Mouse (Mus musculus): ENCODE results near the gene Papss1. TPM values are rescaled to one million over a fixed set of nuclear protein-coding genes. Genes with fewer than 3 reads are reported as not detected.

Papss1 gene
- total and polyA plus RNA-seq, 2 experiments from 2014 or later, result 107 to 133 TPM

- no peak for ATAC-seq (ENCODE audit: low FRiP score)
Observed at GRCm38 (mm10) chr3:131662589-131663148, 98.1 kb downstream of the Papss1 start.

DNA sequence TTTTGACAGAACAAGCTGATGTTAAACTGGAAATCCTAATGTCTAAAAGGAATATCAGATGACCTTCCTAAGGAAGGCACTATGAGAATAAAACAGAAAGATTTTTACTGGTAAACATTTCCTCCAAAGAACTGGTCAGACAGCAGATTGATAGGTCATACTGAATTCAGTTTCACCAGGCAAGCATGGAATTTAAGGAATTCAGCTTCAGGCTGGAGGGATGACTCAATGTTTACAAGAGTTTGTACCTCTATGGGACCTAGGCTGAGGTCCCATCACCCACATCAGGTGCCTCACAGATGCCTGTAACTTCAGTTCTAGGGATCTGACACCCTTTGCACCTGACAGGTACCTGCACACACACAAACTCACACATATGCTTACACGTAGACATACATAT, 105.3 kb downstream of the Papss1 start:
- DNase-seq (ENCODE audit: low spot score) (no peak), ATAC-seq (ENCODE audit: low FRiP score) (no peak)
- H3K4me3 ChIP-seq (ENCODE audit: low read depth, low read length), result no peak overlapping the region
- no peaks in the 10 kb centered on the region for H3K4me1 ChIP-seq (ENCODE audit: insufficient read depth, low read length)
- no peaks in the 10 kb centered on the region for H3K9me3 ChIP-seq (ENCODE audit: low read length)
- H3K36me3 ChIP-seq (ENCODE audit: insufficient read depth, low read length), result no peaks in the 10 kb centered on the region
- no peak overlapping the region for H3K27ac ChIP-seq (ENCODE audit: low read depth, low read length)
- no peaks in the 10 kb centered on the region for H3K27me3 ChIP-seq (ENCODE audit: insufficient read depth, low read length)
- TF ChIP-seq CTCF (IDR thresholded peaks at IDR 0.05), result no peak
- H3K4me2 ChIP-seq (ENCODE audit: low read depth, low read length, poor library complexity, severe bottlenecking), result no peak overlapping the region
- WGBS, result 78% methylated on average over 1 of the region's 1 CpGs
- H3K9ac ChIP-seq (replicated peaks; ENCODE audit: low read length, poor library complexity, severe bottlenecking), result no peak overlapping the region

More at GRCm38 (mm10) chr3:131662589-131663148, 98.1 kb downstream of the Papss1 start:
- Histone ChIP-seq H3K4me3 (ENCODE audit: low read depth, low read length) (no peak overlapping the region), H3K4me2 (ENCODE audit: low read depth, low read length, poor library complexity, severe bottlenecking) (no peak overlapping the region), H3K4me1 (ENCODE audit: insufficient read depth, low read length) (no peaks in the 10 kb centered on the region), H3K36me3 (ENCODE audit: insufficient read depth, low read length) (no peaks in the 10 kb centered on the region), H3K9ac (replicated peaks; ENCODE audit: low read length, poor library complexity, severe bottlenecking) (no peak overlapping the region), H3K27me3 (ENCODE audit: insufficient read depth, low read length) (no peaks in the 10 kb centered on the region), H3K27ac (ENCODE audit: low read depth, low read length) (no peak overlapping the region), H3K9me3 (ENCODE audit: low read length) (no peaks in the 10 kb centered on the region)
- DNase-seq (ENCODE audit: low spot score), result no peak
- TF ChIP-seq CTCF (IDR thresholded peaks at IDR 0.05), result no peak
- WGBS, result 77% methylated on average over 5 of the region's 5 CpGs

DNA sequence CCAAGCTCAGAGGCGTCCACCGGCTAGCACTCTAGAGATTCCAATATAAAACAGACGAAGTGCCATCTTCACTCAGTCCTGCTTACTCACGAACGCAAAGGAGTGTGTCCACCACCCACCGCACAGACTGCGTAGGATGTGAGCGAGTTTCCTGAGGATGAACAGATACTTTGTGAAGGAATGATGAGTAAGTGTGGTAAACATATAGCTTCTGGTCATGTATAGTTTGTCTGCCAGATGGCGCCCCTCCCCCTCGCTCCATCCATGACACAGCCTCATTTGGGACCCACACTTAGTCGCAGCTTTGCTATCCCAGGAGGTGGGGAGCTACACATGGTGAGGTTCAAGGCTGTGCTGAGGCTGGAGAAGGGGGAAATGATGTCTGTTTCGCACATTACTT, 121.5 kb downstream of the Papss1 start:
- ATAC-seq (ENCODE audit: low FRiP score) (no peak), DNase-seq (ENCODE audit: low spot score) (no peak)
- WGBS, result 87% methylated on average over 12 of the region's 12 CpGs
- H3K4me3 ChIP-seq (ENCODE audit: low read depth, low read length), result no peak overlapping the region
- no peaks in the 10 kb centered on the region for H3K36me3 ChIP-seq (ENCODE audit: insufficient read depth, low read length)
- H3K4me1 ChIP-seq (ENCODE audit: insufficient read depth, low read length), result no peaks in the 10 kb centered on the region
- H3K9me3 ChIP-seq (ENCODE audit: low read length), result no peaks in the 10 kb centered on the region
- no peak for TF ChIP-seq CTCF (IDR thresholded peaks at IDR 0.05)
- no peaks in the 10 kb centered on the region for H3K27me3 ChIP-seq (ENCODE audit: insufficient read depth, low read length)
- no peak overlapping the region for H3K27ac ChIP-seq (ENCODE audit: low read depth, low read length)
- H3K4me2 ChIP-seq (ENCODE audit: low read depth, low read length, poor library complexity, severe bottlenecking), result no peak overlapping the region
- H3K9ac ChIP-seq (replicated peaks; ENCODE audit: low read length, poor library complexity, severe bottlenecking), result no peak overlapping the region

- H3K9me3 ChIP-seq (ENCODE audit: low read length), result no peaks in the 10 kb centered on the region
- no peak overlapping the region for H3K4me3 ChIP-seq (ENCODE audit: low read depth, low read length)
- 74% methylated on average over 11 of the region's 11 CpGs for WGBS
- no peak for TF ChIP-seq CTCF (IDR thresholded peaks at IDR 0.05)
- H3K9ac ChIP-seq (replicated peaks; ENCODE audit: low read length, poor library complexity, severe bottlenecking), result no peak overlapping the region
- ATAC-seq (ENCODE audit: low FRiP score) (no peak), DNase-seq (ENCODE audit: low spot score) (no peak)
- H3K4me2 ChIP-seq (ENCODE audit: low read depth, low read length, poor library complexity, severe bottlenecking), result no peak overlapping the region
- no peaks in the 10 kb centered on the region for H3K27me3 ChIP-seq (ENCODE audit: insufficient read depth, low read length)
- H3K27ac ChIP-seq (ENCODE audit: low read depth, low read length), result 0 out of 2 replicates have a peak overlapping the region, but pooled peaks have one; percentile 26
- no peaks in the 10 kb centered on the region for H3K4me1 ChIP-seq (ENCODE audit: insufficient read depth, low read length)
- no peaks in the 10 kb centered on the region for H3K36me3 ChIP-seq (ENCODE audit: insufficient read depth, low read length)
Observed at GRCm38 (mm10) chr3:131689949-131690348, 125.4 kb downstream of the Papss1 start.

- DNase-seq (ENCODE audit: low spot score) (peak; percentile 44), ATAC-seq (ENCODE audit: low FRiP score) (no peak)
- no peak overlapping the region for H3K4me3 ChIP-seq (ENCODE audit: low read depth, low read length)
- H3K27ac ChIP-seq (ENCODE audit: low read depth, low read length), result no peak overlapping the region
- no peak overlapping the region for H3K4me2 ChIP-seq (ENCODE audit: low read depth, low read length, poor library complexity, severe bottlenecking)
- H3K36me3 ChIP-seq (ENCODE audit: insufficient read depth, low read length), result no peaks in the 10 kb centered on the region
- H3K9ac ChIP-seq (replicated peaks; ENCODE audit: low read length, poor library complexity, severe bottlenecking), result no peak overlapping the region
- no peaks in the 10 kb centered on the region for H3K27me3 ChIP-seq (ENCODE audit: insufficient read depth, low read length)
- H3K9me3 ChIP-seq (ENCODE audit: low read length), result no peaks in the 10 kb centered on the region
- H3K4me1 ChIP-seq (ENCODE audit: insufficient read depth, low read length), result no peaks in the 10 kb centered on the region
- TF ChIP-seq CTCF (IDR thresholded peaks at IDR 0.05), result no peak
- 80% methylated on average over 7 of the region's 7 CpGs for WGBS
Observed at GRCm38 (mm10) chr3:131690543-131690942, 126.0 kb downstream of the Papss1 start.

GRCm38 (mm10) chr3:131691202-131691601, 126.6 kb downstream of the Papss1 start:
- ATAC-seq (ENCODE audit: low FRiP score) (no peak), DNase-seq (ENCODE audit: low spot score) (no peak)
- H3K36me3 ChIP-seq (ENCODE audit: insufficient read depth, low read length), result no peaks in the 10 kb centered on the region
- H3K4me3 ChIP-seq (ENCODE audit: low read depth, low read length), result no peak overlapping the region
- no peak overlapping the region for H3K27ac ChIP-seq (ENCODE audit: low read depth, low read length)
- H3K9me3 ChIP-seq (ENCODE audit: low read length), result no peaks in the 10 kb centered on the region
- TF ChIP-seq CTCF (IDR thresholded peaks at IDR 0.05), result no peak
- H3K4me2 ChIP-seq (ENCODE audit: low read depth, low read length, poor library complexity, severe bottlenecking), result no peak overlapping the region
- no peaks in the 10 kb centered on the region for H3K27me3 ChIP-seq (ENCODE audit: insufficient read depth, low read length)
- H3K9ac ChIP-seq (replicated peaks; ENCODE audit: low read length, poor library complexity, severe bottlenecking), result no peak overlapping the region
- WGBS, result 74% methylated on average over 3 of the region's 3 CpGs
- no peaks in the 10 kb centered on the region for H3K4me1 ChIP-seq (ENCODE audit: insufficient read depth, low read length)

Other genes starting within 250 kb of the Papss1 start
- gene Sgms2, start 73.4 kb upstream of the Papss1 start, total RNA-seq (2014; rRNA removed), result 6.0 and 10.6 TPM in 2 replicates
- 1.5 and 1.9 TPM in 2 replicates for gene Sgms2, start 73.4 kb upstream of the Papss1 start, polyA plus RNA-seq (2015; fragmentation: Nextera tagmentation; extraction: Ambion mirVana)